Mouse (Mus musculus) midbrain, embryonic 11.5 days (tissue): ENCODE results near the gene Tnpo3. TPM values are rescaled to one million over a fixed set of nuclear protein-coding genes. Genes with fewer than 3 reads are reported as not detected.

Experiments
- polyA plus RNA-seq: library from polyadenylated mRNA; unstranded; fragments of >200 nt; fragmentation: Nextera tagmentation; extraction: Ambion mirVana; gene quantifications from 2 replicates; pipeline ENCODE4 v1.2.1, GENCODE M21; 2014

The Tnpo3 gene
- polyA plus RNA-seq, 1 experiment from 2014 or later = 120 TPM

Other genes starting within 250 kb of the Tnpo3 start
- 0.19 and 0.25 TPM in 2 replicates for gene Opn1sw, start 221.4 kb downstream of the Tnpo3 start, polyA plus RNA-seq
- 20.5 and 22.4 TPM in 2 replicates for gene Ccdc136, start 213.6 kb downstream of the Tnpo3 start, polyA plus RNA-seq
- gene Flnc, start 176.6 kb downstream of the Tnpo3 start, polyA plus RNA-seq = 1.8 and 2.5 TPM in 2 replicates
- 178 and 199 TPM in 2 replicates for gene Atp6v1f, start 142.2 kb downstream of the Tnpo3 start, polyA plus RNA-seq
- 0.20 and 0.25 TPM in 2 replicates for gene Atp6v1fnb, start 138.4 kb downstream of the Tnpo3 start, polyA plus RNA-seq
- gene Kcp, start 101.9 kb downstream of the Tnpo3 start, polyA plus RNA-seq = 5.6 and 6.8 TPM in 2 replicates
- gene Irf5, start 83.3 kb downstream of the Tnpo3 start, polyA plus RNA-seq = 1.2 and 1.6 TPM in 2 replicates
- gene Tspan33, start 84.3 kb upstream of the Tnpo3 start, polyA plus RNA-seq = 4.9 and 6.8 TPM in 2 replicates
- 38.6 and 44.5 TPM in 2 replicates for gene Smo, start 125.6 kb upstream of the Tnpo3 start, polyA plus RNA-seq
- gene Ahcyl2, start 158.1 kb upstream of the Tnpo3 start, polyA plus RNA-seq = 11.3 and 11.8 TPM in 2 replicates